Mouse (Mus musculus) CD4-positive, CD25-positive, alpha-beta regulatory T cell, adult 9 weeks (primary cell): Measurements from ENCODE around the gene Mt3. TPM values are rescaled to one million over a fixed set of nuclear protein-coding genes. Genes with fewer than 3 reads are reported as not detected.

Experiments used
- polyA plus RNA-seq: library from polyadenylated mRNA; unstranded; fragments of 100-300 nt; shearing (Covaris generic); gene quantifications from one replicate; pipeline ENCODE4 v1.2.1, GENCODE M21; 2017

Mt3 gene
- not detected for polyA plus RNA-seq

DNA sequence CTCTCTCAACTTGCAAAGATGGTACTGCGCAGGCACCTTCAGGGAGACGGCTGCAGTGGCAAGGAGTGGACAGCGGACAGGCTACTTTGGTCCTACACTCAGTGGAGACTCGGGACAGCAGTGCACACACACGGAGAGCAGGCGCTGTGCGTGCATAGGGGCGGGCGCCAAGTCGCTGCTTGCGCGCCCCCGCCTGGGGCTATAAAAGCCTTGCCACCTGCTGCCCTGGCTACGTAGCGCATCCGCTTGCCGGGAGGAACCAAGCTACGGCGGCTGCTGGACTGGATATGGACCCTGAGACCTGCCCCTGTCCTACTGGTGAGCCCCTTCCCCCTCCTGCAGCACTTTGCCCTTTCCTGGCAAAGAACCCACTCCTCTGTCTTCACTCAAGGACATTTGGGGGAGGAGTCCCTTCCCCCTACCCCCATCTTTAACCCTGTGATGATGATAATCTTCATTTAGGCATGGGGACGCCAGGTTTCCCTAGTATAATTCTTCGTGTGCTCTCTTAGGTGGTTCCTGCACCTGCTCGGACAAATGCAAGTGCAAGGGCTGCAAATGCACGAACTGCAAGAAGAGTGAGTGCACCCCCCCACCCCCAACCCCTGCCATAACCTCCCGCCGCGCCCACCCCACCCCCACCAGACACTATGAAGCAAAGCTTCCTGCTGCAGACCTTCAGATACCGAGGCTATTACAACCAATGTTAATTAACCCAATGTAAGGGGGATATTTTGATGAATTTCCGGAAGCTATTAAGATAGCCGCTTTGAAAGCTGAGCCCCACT is at the start of gene Mt3:
Gene Mt3 (plus strand): TSS at position 95 of the 788 bp plus-strand sequence.

DNA sequence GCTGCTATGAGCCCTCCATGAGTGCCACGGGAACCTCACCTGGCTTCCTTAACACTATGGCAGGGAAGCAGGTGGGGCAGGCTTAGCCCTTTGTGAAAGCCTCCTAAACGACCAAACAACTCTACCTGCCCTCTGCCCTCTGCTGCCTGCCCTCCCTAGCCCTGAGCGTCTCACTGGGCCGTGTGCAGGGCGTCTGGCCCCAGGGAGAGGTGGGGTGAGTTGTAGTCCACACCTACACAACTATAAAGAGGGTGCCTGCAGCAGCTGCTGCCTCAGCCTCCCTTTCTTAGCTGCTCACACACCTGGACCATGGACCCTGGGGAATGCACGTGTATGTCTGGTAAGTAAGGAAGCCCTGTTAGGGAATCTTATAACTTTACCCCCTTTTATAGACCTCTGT is 15.5 kb upstream of the Mt3 start, which contains the start of gene Mt4:
Gene Mt4 (plus strand): TSS at position 265 of the 400 bp plus-strand sequence.

DNA sequence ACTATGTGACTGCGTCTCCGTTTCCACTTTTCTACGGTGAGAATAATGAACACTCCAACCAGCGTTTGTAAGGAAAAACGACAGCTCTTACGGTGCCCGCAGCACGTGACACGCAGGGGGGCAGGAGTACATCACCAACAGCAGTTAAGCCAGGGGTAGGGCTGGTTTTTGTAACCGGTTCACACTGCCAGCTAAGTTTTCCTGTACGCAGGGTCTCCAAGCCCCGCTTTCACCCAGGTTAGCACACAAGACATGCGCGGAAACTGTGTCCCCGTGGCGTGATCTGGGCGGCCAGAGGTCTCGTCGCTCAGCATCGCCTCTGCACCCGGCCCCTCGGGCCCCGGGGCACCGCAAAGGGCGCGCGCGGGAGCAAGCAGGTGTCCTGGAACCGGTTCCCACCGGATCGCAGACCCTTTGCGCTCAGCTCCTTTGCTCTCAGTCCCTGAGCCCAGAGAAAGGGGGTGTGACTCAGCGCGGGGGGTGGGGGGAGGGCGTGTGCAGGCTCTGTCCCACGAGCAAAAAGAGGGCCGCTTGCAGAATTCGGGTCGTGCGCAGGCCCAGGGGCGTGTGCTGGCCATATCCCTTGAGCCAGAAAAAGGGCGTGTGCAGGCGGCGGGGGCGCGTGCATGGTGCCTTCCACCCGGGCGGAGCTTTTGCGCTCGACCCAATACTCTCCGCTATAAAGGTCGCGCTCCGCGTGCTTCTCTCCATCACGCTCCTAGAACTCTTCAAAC is 19.8 kb downstream of the Mt3 start, which contains the start of gene Mt2:
Gene Mt2 (plus strand): TSS at position 590 of the 734 bp plus-strand sequence.

DNA sequence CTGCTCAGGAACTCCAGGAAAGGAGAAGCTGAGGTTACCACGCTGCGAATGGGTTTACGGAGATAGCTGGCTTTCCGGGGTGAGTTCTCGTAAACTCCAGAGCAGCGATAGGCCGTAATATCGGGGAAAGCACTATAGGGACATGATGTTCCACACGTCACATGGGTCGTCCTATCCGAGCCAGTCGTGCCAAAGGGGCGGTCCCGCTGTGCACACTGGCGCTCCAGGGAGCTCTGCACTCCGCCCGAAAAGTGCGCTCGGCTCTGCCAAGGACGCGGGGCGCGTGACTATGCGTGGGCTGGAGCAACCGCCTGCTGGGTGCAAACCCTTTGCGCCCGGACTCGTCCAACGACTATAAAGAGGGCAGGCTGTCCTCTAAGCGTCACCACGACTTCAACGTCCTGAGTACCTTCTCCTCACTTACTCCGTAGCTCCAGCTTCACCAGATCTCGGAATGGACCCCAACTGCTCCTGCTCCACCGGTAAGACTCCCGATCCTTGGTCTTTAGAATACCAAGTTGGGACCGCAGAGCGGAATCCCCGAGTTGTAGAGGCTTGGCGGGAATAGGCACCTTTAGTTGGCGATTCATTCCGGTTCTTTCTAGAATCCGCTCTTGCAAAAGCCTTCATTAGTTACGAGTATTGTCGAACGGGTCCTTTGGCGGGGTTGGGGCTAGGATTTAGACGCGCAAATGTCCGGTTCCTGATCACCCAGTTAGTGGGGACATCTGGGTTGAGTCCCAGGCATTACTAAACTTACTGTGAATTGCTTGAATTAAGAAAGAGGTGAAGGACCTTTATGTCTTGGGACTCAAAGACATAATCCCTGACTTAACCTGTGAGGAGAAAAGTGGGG is 26.7 kb downstream of the Mt3 start, which contains the start of gene Mt1:
Gene Mt1 (plus strand): TSS at position 226 of the 856 bp plus-strand sequence.

Other genes with a start within 250 kb of the Mt3 start
- 13.7 TPM for gene Amfr, start 139.8 kb upstream of the Mt3 start, polyA plus RNA-seq
- 116 TPM for gene Nudt21, start 115.6 kb upstream of the Mt3 start, polyA plus RNA-seq
- gene Ogfod1, start 115.4 kb upstream of the Mt3 start, polyA plus RNA-seq, result 20.7 TPM
- 12.2 TPM for gene Bbs2, start 53.7 kb upstream of the Mt3 start, polyA plus RNA-seq
- not detected for gene Mt4, start 15.4 kb upstream of the Mt3 start, polyA plus RNA-seq
- gene Mt2, start 20.1 kb downstream of the Mt3 start, polyA plus RNA-seq, result not detected
- 3.2 TPM for gene Mt1, start 26.5 kb downstream of the Mt3 start, polyA plus RNA-seq
- gene Nup93, start 62.0 kb downstream of the Mt3 start, polyA plus RNA-seq, result 51.7 TPM
- 0.38 TPM for gene Slc12a3, start 176.6 kb downstream of the Mt3 start, polyA plus RNA-seq
- gene Herpud1, start 233.8 kb downstream of the Mt3 start, polyA plus RNA-seq, result 155 TPM